Mouse (Mus musculus): ENCODE results near the gene Camta2. TPM values are rescaled to one million over a fixed set of nuclear protein-coding genes. Genes with fewer than 3 reads are reported as not detected.

Camta2 gene
- 0.31 TPM for polyA plus RNA-seq (2014; fragmentation: Illumina TruSeq; extraction: RNeasy Lipid Tissue Mini Kit (QIAGEN cat#74804); ENCODE audit: low read depth, low replicate concordance)

GRCm38 (mm10) chr11:70687601-70688199 is at the start of gene Camta2:
Camta2 (minus strand) TSS chr11:70688105.

DNA sequence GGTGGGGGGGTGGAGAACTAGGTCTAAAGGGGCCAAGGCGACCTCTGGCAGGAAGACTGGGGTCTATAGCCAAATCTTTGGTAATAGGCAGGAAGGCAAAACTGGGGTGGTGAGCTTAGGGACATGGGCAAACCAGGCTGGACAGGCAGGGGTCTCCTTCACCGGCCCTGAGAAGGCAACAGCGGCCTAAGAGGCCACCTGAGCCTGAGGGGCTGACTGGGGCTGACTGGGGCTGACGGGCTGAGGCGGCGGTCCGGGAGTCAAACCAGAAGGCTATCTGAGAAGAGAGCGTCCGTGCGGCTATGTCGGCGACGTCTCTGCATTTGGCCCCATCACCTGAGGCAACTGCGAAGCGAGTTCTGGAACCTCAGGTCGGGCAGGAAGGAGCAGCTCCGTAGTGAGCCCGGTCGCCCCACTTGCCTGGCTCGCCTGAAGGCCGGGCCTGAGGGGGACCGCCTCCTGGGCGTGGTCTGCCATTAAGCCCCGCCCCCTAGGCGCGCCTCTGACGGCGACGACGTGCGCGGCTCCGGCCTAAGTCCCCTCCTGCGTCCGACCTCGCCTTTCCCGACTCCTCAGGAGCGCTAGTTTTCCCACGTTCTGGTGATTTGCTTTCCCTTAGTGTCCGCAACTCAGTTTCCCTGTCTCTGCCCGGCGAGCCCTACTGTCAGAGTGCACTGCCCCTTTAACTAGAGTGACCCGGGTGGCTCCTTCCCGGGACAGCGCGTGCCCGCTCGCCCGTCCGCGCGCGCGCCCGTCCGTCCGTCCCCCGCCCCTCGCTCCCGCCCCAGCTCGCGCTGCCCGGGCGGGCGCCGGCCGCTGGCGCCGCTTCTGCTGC is 12.0 kb upstream of the Camta2 start, which contains the start of the genes Inca1 and Kif1c:
Gene Inca1 (minus strand): TSS at position 434 of the 835 bp plus-strand sequence.
Gene Kif1c (plus strand): TSS at position 827 of the 835 bp plus-strand sequence.

DNA sequence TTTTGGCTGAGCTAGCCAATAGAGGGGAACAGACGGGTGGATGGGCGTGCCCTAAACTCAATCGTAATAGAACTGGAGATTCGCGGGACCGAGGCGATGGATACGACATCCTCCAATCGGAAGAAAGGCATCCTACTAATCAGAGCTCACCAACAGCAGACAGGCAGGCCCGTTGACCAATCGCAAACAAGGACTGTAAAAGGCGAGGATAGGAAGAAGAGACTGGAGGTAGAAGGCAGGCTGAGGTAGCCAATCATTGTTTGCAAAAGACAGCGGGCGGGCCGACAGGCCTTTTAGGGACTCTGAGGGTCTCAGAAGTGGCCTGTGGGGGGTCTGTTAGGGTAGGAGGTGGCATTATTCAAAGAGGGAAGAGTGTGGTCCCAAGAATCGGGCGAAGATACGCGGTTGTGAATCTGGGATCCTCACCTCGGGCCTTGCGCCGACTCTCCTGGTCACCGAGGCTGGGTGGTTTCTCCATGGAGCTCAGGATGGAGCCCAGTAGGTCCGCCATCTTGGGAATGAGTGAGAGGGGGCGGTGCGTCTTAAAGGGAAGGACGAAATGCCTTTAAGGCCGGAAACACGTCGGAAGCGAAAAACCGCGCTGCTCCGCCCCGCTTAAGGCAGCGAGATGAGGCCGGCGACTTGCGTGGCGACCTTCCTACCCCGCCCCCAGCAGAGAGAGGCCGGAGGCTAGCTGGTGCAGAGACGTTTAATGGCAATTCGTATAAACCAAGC is 19.0 kb downstream of the Camta2 start, which contains the start of gene Spag7:
Gene Spag7 (minus strand): TSS at position 646 of the 735 bp plus-strand sequence.

DNA sequence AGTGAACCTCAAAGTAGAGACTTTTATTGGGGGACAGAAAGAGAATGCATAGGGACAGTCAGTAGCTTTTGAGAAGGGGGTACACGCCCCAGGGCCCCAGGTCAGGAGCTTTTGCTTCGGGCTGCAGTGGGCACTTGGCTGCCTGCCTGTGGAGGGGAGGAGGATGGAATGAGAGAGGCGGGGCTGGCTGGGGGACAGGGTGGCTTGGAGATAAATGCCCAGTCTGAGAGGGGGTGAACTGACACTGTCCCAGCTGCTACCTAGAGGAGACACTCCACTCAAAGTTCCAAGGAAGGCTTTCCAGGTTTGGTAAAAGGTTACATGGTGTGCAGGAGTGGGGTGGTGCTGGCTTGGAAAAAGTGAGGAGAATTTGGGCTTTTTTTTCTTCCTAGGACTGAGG is 30.9 kb downstream of the Camta2 start, which contains the start of gene Eno3:
Gene Eno3 (plus strand): TSS at position 239 of the 400 bp plus-strand sequence.

DNA sequence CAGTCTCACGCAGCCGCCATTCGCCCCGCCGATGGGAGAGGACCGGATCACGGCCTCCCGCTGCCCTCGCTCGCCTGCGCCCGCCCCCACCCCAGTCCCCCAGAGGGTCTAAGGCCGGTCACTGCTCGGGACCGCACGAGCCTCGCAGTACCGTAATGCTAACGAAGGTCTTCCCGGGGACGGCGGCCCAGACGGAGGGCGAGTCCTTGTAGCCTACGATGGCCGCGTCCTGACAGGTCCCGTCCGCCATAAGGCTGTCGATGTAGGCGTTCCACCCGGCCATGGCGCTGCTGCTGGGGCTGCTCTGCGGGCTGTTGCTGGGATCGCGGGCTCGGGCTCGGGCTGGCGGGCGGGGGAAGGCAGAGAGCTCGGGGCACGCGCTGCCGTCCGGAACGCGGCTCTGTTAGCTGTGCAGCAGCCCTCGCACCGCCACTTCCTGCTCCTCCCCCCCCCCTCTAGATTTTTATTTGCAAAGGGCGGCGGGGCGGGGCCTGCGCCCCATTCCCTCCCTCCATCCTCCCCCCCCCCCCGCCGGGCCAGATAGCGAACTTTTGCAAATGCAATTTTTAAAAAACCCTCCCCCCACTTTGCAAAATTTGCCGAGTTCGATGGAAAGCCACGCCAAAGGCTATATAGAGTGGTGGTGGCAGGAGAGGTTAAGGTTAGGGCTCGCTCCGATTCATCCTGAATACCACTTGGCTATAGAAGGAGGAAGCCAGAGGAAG is 33.5 kb downstream of the Camta2 start, which contains the start of gene Pfn1:
Gene Pfn1 (minus strand): TSS at position 447 of the 725 bp plus-strand sequence.

GRCm38 (mm10) chr11:70646691-70647650 is 40.9 kb downstream of the Camta2 start, which contains the start of the genes Rnf167 and Slc25a11:
Rnf167 (plus strand) TSS chr11:70647235.
Slc25a11 (minus strand) TSS chr11:70647479.

GRCm38 (mm10) chr11:70638714-70639278 is 49.1 kb downstream of the Camta2 start, which contains the start of gene Gp1ba:
Gp1ba (plus strand) TSS chr11:70639122.

Other genes starting within 250 kb of the Camta2 start
- gene Med11, start 236.2 kb downstream of the Camta2 start, polyA plus RNA-seq (2014; fragmentation: Illumina TruSeq; extraction: RNeasy Lipid Tissue Mini Kit (QIAGEN cat#74804); ENCODE audit: low read depth, low replicate concordance) = 4.8 TPM
- 18.1 TPM for gene Zmynd15, start 228.7 kb downstream of the Camta2 start, polyA plus RNA-seq (2014; fragmentation: Illumina TruSeq; extraction: RNeasy Lipid Tissue Mini Kit (QIAGEN cat#74804); ENCODE audit: low read depth, low replicate concordance)
- 2.3 TPM for gene Cxcl16, start 228.1 kb downstream of the Camta2 start, polyA plus RNA-seq (2014; fragmentation: Illumina TruSeq; extraction: RNeasy Lipid Tissue Mini Kit (QIAGEN cat#74804); ENCODE audit: low read depth, low replicate concordance)
- gene Tm4sf5, start 182.9 kb downstream of the Camta2 start, polyA plus RNA-seq (2014; fragmentation: Illumina TruSeq; extraction: RNeasy Lipid Tissue Mini Kit (QIAGEN cat#74804); ENCODE audit: low read depth, low replicate concordance) = 0.35 TPM
- gene Vmo1, start 173.5 kb downstream of the Camta2 start, polyA plus RNA-seq (2014; fragmentation: Illumina TruSeq; extraction: RNeasy Lipid Tissue Mini Kit (QIAGEN cat#74804); ENCODE audit: low read depth, low replicate concordance) = not detected
- gene Gltpd2, start 168.9 kb downstream of the Camta2 start, polyA plus RNA-seq (2014; fragmentation: Illumina TruSeq; extraction: RNeasy Lipid Tissue Mini Kit (QIAGEN cat#74804); ENCODE audit: low read depth, low replicate concordance) = not detected
- 20.1 TPM for gene Psmb6, start 162.7 kb downstream of the Camta2 start, polyA plus RNA-seq (2014; fragmentation: Illumina TruSeq; extraction: RNeasy Lipid Tissue Mini Kit (QIAGEN cat#74804); ENCODE audit: low read depth, low replicate concordance)
- not detected for gene Gm40193, start 155.2 kb downstream of the Camta2 start, polyA plus RNA-seq (2014; fragmentation: Illumina TruSeq; extraction: RNeasy Lipid Tissue Mini Kit (QIAGEN cat#74804); ENCODE audit: low read depth, low replicate concordance)
- gene Pld2, start 148.0 kb downstream of the Camta2 start, polyA plus RNA-seq (2014; fragmentation: Illumina TruSeq; extraction: RNeasy Lipid Tissue Mini Kit (QIAGEN cat#74804); ENCODE audit: low read depth, low replicate concordance) = 0.11 TPM
- gene Mink1, start 125.2 kb downstream of the Camta2 start, polyA plus RNA-seq (2014; fragmentation: Illumina TruSeq; extraction: RNeasy Lipid Tissue Mini Kit (QIAGEN cat#74804); ENCODE audit: low read depth, low replicate concordance) = 1.7 TPM
- 5.3 TPM for gene 4930544D05Rik, start 72.3 kb downstream of the Camta2 start, polyA plus RNA-seq (2014; fragmentation: Illumina TruSeq; extraction: RNeasy Lipid Tissue Mini Kit (QIAGEN cat#74804); ENCODE audit: low read depth, low replicate concordance)
- 5.3 TPM for gene Chrne, start 68.9 kb downstream of the Camta2 start, polyA plus RNA-seq (2014; fragmentation: Illumina TruSeq; extraction: RNeasy Lipid Tissue Mini Kit (QIAGEN cat#74804); ENCODE audit: low read depth, low replicate concordance)
- not detected for gene Gp1ba, start 49.0 kb downstream of the Camta2 start, polyA plus RNA-seq (2014; fragmentation: Illumina TruSeq; extraction: RNeasy Lipid Tissue Mini Kit (QIAGEN cat#74804); ENCODE audit: low read depth, low replicate concordance)
- 35.2 TPM for gene Rnf167, start 40.9 kb downstream of the Camta2 start, polyA plus RNA-seq (2014; fragmentation: Illumina TruSeq; extraction: RNeasy Lipid Tissue Mini Kit (QIAGEN cat#74804); ENCODE audit: low read depth, low replicate concordance)
- gene Slc25a11, start 40.6 kb downstream of the Camta2 start, polyA plus RNA-seq (2014; fragmentation: Illumina TruSeq; extraction: RNeasy Lipid Tissue Mini Kit (QIAGEN cat#74804); ENCODE audit: low read depth, low replicate concordance) = 6.2 TPM
- gene Pfn1, start 33.5 kb downstream of the Camta2 start, polyA plus RNA-seq (2014; fragmentation: Illumina TruSeq; extraction: RNeasy Lipid Tissue Mini Kit (QIAGEN cat#74804); ENCODE audit: low read depth, low replicate concordance) = 33.1 TPM
- gene Eno3, start 30.9 kb downstream of the Camta2 start, polyA plus RNA-seq (2014; fragmentation: Illumina TruSeq; extraction: RNeasy Lipid Tissue Mini Kit (QIAGEN cat#74804); ENCODE audit: low read depth, low replicate concordance) = 12.7 TPM
- 22.5 TPM for gene Spag7, start 18.7 kb downstream of the Camta2 start, polyA plus RNA-seq (2014; fragmentation: Illumina TruSeq; extraction: RNeasy Lipid Tissue Mini Kit (QIAGEN cat#74804); ENCODE audit: low read depth, low replicate concordance)
- 10.2 TPM for gene Inca1, start 12.1 kb upstream of the Camta2 start, polyA plus RNA-seq (2014; fragmentation: Illumina TruSeq; extraction: RNeasy Lipid Tissue Mini Kit (QIAGEN cat#74804); ENCODE audit: low read depth, low replicate concordance)
- gene Kif1c, start 12.4 kb upstream of the Camta2 start, polyA plus RNA-seq (2014; fragmentation: Illumina TruSeq; extraction: RNeasy Lipid Tissue Mini Kit (QIAGEN cat#74804); ENCODE audit: low read depth, low replicate concordance) = 1.5 TPM
- gene Zfp3, start 76.1 kb upstream of the Camta2 start, polyA plus RNA-seq (2014; fragmentation: Illumina TruSeq; extraction: RNeasy Lipid Tissue Mini Kit (QIAGEN cat#74804); ENCODE audit: low read depth, low replicate concordance) = 2.9 TPM
- gene Scimp, start 124.5 kb upstream of the Camta2 start, polyA plus RNA-seq (2014; fragmentation: Illumina TruSeq; extraction: RNeasy Lipid Tissue Mini Kit (QIAGEN cat#74804); ENCODE audit: low read depth, low replicate concordance) = not detected
- gene Rabep1, start 156.7 kb upstream of the Camta2 start, polyA plus RNA-seq (2014; fragmentation: Illumina TruSeq; extraction: RNeasy Lipid Tissue Mini Kit (QIAGEN cat#74804); ENCODE audit: low read depth, low replicate concordance) = 44.8 TPM